Mouse (Mus musculus) CH12.LX (cell line): ENCODE measurements around the gene Spata18. TPM values are rescaled to one million over a fixed set of nuclear protein-coding genes. Genes with fewer than 3 reads are reported as not detected.

Source experiments
- DNase-seq: peaks from one replicate; pipeline ENCODE4 v3.0.0-alpha.2; 2013; ENCODE audit errors: extremely low read depth
- H3K27ac ChIP-seq: 2 replicates; pipeline ENCODE4 v1.5.1; 2012; ENCODE audit warnings: low read depth, mild to moderate bottlenecking, control low read depth, moderate library complexity; ENCODE audit not compliant: insufficient read depth
- H3K27me3 ChIP-seq: replicated peaks from 2 replicates; pipeline ENCODE3; 2012; ENCODE audit warnings: inconsistent platforms
- H3K36me3 ChIP-seq, 2 experiments: replicated peaks in 1 of 2; 2 replicates each; pipeline versions ENCODE3 to v1.6.1; 2012; ENCODE audit warnings: inconsistent platforms in 1 of 2, low read length in 1 of 2, mild to moderate bottlenecking in 1 of 2, mixed read lengths in 1 of 2, moderate library complexity in 1 of 2; ENCODE audit not compliant: control insufficient read depth in 1 of 2, insufficient read depth in 1 of 2
- H3K4me1 ChIP-seq, 2 experiments: 2 replicates each; pipeline ENCODE4 v1.6.1; 2012; ENCODE audit warnings: inconsistent platforms in 1 of 2, moderate library complexity in 1 of 2; ENCODE audit not compliant: insufficient read depth in 2 of 2, control insufficient read depth in 1 of 2
- H3K4me2 ChIP-seq: 2 replicates; pipeline ENCODE4 v1.6.1; 2012; ENCODE audit warnings: low read depth, mild to moderate bottlenecking, control low read depth; ENCODE audit not compliant: poor library complexity, insufficient read depth, severe bottlenecking
- H3K4me3 ChIP-seq, 3 experiments: fragments of 150-350 bp in 1 of 3; sonication (generic) in 1 of 3; replicated peaks in 1 of 3; 2 replicates each; pipeline versions ENCODE3 to v1.5.1; 2011 to 2012; ENCODE audit warnings: low read depth in 2 of 3, low read length in 2 of 3, mild to moderate bottlenecking in 2 of 3, moderate library complexity in 2 of 3, control low read depth in 1 of 3, improper control_type of control experiment in 1 of 3, inconsistent platforms in 1 of 3, mixed read lengths in 1 of 3; ENCODE audit not compliant: poor library complexity in 1 of 3
- H3K79me2 ChIP-seq: replicated peaks from 2 replicates; pipeline ENCODE4 v1.6.1; 2012; ENCODE audit warnings: mild to moderate bottlenecking, moderate library complexity; ENCODE audit not compliant: control insufficient read depth, poor library complexity, insufficient read depth, severe bottlenecking; ENCODE audit errors: extremely low read depth
- H3K9ac ChIP-seq: 2 replicates; pipeline ENCODE4 v1.6.1; 2012; ENCODE audit warnings: low read depth, mild to moderate bottlenecking, control low read depth, moderate library complexity; ENCODE audit not compliant: insufficient read depth
- H3K9me3 ChIP-seq: replicated peaks from 2 replicates; pipeline ENCODE3; 2012; ENCODE audit warnings: low read length, inconsistent platforms, mixed read lengths
- CHD1 ChIP-seq: IDR thresholded peaks from 2 replicates; pipeline ENCODE4 v1.6.1; 2012; ENCODE audit warnings: low read depth, low read length, improper control_type of control experiment, inconsistent platforms
- CHD2 ChIP-seq: IDR thresholded peaks from 2 replicates; pipeline ENCODE4 v1.6.1; 2011; ENCODE audit warnings: low read length, improper control_type of control experiment
- CTCF ChIP-seq, 2 experiments: IDR thresholded peaks in 1 of 2; conservative IDR thresholded peaks in 1 of 2; 2 replicates each; pipeline ENCODE4 v1.5.1; 2011 to 2012; ENCODE audit warnings: low read depth in 2 of 2, low read length in 2 of 2, improper control_type of control experiment in 1 of 2, inconsistent platforms in 1 of 2, mild to moderate bottlenecking in 1 of 2, moderate library complexity in 1 of 2
- E2F4 ChIP-seq: IDR thresholded peaks from 2 replicates; pipeline ENCODE4 v1.6.1; 2011; ENCODE audit warnings: low read depth, low read length, improper control_type of control experiment; ENCODE audit not compliant: insufficient replicate concordance
- ELF1 ChIP-seq: IDR thresholded peaks from 2 replicates; pipeline ENCODE4 v1.6.1; 2014; ENCODE audit warnings: low read depth, mild to moderate bottlenecking, inconsistent platforms, low read length, improper control_type of control experiment
- ETS1 ChIP-seq: conservative IDR thresholded peaks from 2 replicates; pipeline ENCODE4 v1.6.1; 2012; ENCODE audit warnings: low read depth, mild to moderate bottlenecking, inconsistent platforms, low read length, improper control_type of control experiment, moderate library complexity
- GABPA ChIP-seq: IDR thresholded peaks from 2 replicates; pipeline ENCODE4 v1.6.1; 2012; ENCODE audit warnings: low read depth, low read length, improper control_type of control experiment, inconsistent platforms; ENCODE audit not compliant: insufficient replicate concordance
- HCFC1 ChIP-seq: IDR thresholded peaks from 2 replicates; pipeline ENCODE4 v1.6.1; 2012; ENCODE audit warnings: low read depth, mild to moderate bottlenecking, inconsistent platforms, low read length, improper control_type of control experiment
- IRF4 ChIP-seq: IDR thresholded peaks from 2 replicates; pipeline ENCODE4 v1.6.1; 2014; ENCODE audit warnings: low read depth, mild to moderate bottlenecking, inconsistent platforms, low read length, improper control_type of control experiment
- JUN ChIP-seq: IDR thresholded peaks from 2 replicates; pipeline ENCODE4 v1.6.1; 2011; ENCODE audit warnings: low read depth, mild to moderate bottlenecking, low read length, improper control_type of control experiment, moderate library complexity; ENCODE audit not compliant: insufficient read depth
- JUND ChIP-seq: conservative IDR thresholded peaks from 2 replicates; pipeline ENCODE4 v1.6.1; 2011; ENCODE audit warnings: low read depth, low read length, improper control_type of control experiment
- MAFK ChIP-seq: IDR thresholded peaks from 2 replicates; pipeline ENCODE4 v1.6.1; 2011; ENCODE audit warnings: low read length, improper control_type of control experiment; ENCODE audit not compliant: insufficient replicate concordance
- MAX ChIP-seq: IDR thresholded peaks from 2 replicates; pipeline ENCODE4 v1.6.1; 2011; ENCODE audit warnings: low read length, improper control_type of control experiment
- MAZ ChIP-seq: IDR thresholded peaks from 2 replicates; pipeline ENCODE4 v1.6.1; 2012; ENCODE audit warnings: low read depth, mild to moderate bottlenecking, inconsistent platforms, low read length, improper control_type of control experiment, moderate library complexity
- MEF2A ChIP-seq: IDR thresholded peaks from 2 replicates; pipeline ENCODE4 v1.6.1; 2014; ENCODE audit warnings: low read depth, mild to moderate bottlenecking, inconsistent platforms, low read length, improper control_type of control experiment, borderline replicate concordance
- MYC ChIP-seq: IDR thresholded peaks from 2 replicates; pipeline ENCODE4 v1.6.1; 2011; ENCODE audit warnings: low read depth, mild to moderate bottlenecking, improper control_type of control experiment, low read length
- NELFE ChIP-seq: IDR thresholded peaks from 2 replicates; pipeline ENCODE4 v1.6.1; 2011; ENCODE audit warnings: low read depth, low read length, improper control_type of control experiment
- NRF1 ChIP-seq: IDR thresholded peaks from 2 replicates; pipeline ENCODE4 v1.6.1; 2014; ENCODE audit warnings: low read depth, mild to moderate bottlenecking, inconsistent platforms, low read length, improper control_type of control experiment, moderate library complexity
- PAX5 ChIP-seq: IDR thresholded peaks from 2 replicates; pipeline ENCODE4 v1.6.1; 2012; ENCODE audit warnings: low read length, inconsistent platforms, mixed read lengths
- RAD21 ChIP-seq: IDR thresholded peaks from 2 replicates; pipeline ENCODE4 v1.6.1; 2011; ENCODE audit warnings: low read depth, mild to moderate bottlenecking, low read length, improper control_type of control experiment, moderate library complexity
- SIN3A ChIP-seq: IDR thresholded peaks from 2 replicates; pipeline ENCODE4 v1.6.1; 2012; ENCODE audit warnings: low read length, improper control_type of control experiment, inconsistent platforms
- SMC3 ChIP-seq: IDR thresholded peaks from 2 replicates; pipeline ENCODE4 v1.6.1; 2011; ENCODE audit warnings: low read depth, low read length, improper control_type of control experiment
- UBTF ChIP-seq: IDR thresholded peaks from 2 replicates; pipeline ENCODE4 v1.6.1; 2012; ENCODE audit warnings: low read depth, mild to moderate bottlenecking, inconsistent platforms, low read length, improper control_type of control experiment, moderate library complexity
- ZKSCAN1 ChIP-seq: IDR thresholded peaks from 2 replicates; pipeline ENCODE4 v1.6.1; 2012; ENCODE audit warnings: low read depth, inconsistent platforms, low read length, improper control_type of control experiment, borderline replicate concordance
- ZNF384 ChIP-seq: IDR thresholded peaks from 2 replicates; pipeline ENCODE4 v1.6.1; 2012; ENCODE audit warnings: low read depth, low read length, improper control_type of control experiment, inconsistent platforms
- dilution Hi-C: fragments of 300-500 bp; cut with MboI; formaldehyde crosslinking; loops from 2 replicates; pipeline ENCODE4 v1.14.3; 2020; ENCODE audit warnings: low sequenced_read_pairs; ENCODE audit not compliant: extremely low pct_unique_long_range_greater_than_20kb, extremely low pct_ligation_motif_present
- in situ Hi-C: fragments of 300-500 bp; cut with MboI; formaldehyde crosslinking; loops from 3 replicates; pipeline ENCODE4 v1.14.3; 2019; ENCODE audit warnings: low sequenced_read_pairs, low pct_ligation_motif_present, low pct_unique_long_range_greater_than_20kb, mixed read lengths
- polyA plus RNA-seq: library from polyadenylated mRNA; unstranded; fragments of >175 nt; gene quantifications from 2 replicates; pipeline ENCODE4 v1.2.1, GENCODE M21; 2012; ENCODE audit warnings: low read depth; ENCODE audit not compliant: insufficient read length
- total RNA-seq, 2 experiments: library from RNA; depleted of rRNA; stranded (reverse); fragments of 300-350 nt in 1 of 2; fragments of >200 nt in 1 of 2; gene quantifications; 2 replicates each; pipeline ENCODE4 v1.2.3; 2012 to 2014

The Spata18 gene
- total and polyA plus RNA-seq, 3 experiments = not detected

DNA sequence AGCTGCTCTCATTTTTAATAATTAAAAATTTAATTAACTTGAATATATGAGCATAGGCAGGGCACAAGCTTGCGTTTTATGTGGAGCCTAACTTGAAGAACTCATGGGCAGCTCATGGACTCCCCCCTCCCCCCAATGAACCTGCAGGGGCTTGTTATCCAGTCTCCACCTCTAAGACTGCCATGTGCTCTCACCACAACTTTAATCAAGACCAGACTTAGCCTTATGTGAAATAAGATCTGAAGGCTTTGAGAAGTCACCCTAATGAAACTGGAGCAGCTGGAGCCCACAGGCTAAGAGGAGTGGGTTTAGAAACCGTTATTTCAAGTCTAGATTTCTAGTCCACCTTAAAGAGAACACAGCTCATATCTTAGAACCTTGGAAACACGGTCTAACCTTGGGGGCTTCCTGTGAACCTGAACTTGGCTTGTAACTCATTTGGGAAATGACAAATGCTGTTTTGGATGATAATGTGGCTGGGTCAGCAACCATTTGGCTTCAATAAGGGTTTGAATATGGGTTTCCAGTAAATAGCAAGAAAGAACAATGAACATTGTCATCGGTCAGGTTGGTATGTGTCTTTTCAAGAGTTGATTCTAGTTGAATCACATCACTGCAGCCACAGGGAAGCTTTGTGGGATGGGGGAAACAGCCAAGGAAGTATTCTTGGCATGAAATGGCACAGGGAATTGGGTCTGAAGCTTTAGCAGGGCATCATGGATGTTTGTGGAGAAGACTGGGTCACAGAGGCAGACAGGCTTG is 43.3 kb downstream of the Spata18 start:
- no peaks in the 10 kb centered on the region for H3K9me3 ChIP-seq
- no peak overlapping the region for H3K27ac ChIP-seq
- H3K9ac ChIP-seq = no peak overlapping the region
- no peak overlapping the region for H3K4me3 ChIP-seq
- no peak for DNase-seq
- no peaks in the 10 kb centered on the region; a peak in 1 of 4 replicates for H3K4me1 ChIP-seq
- in situ Hi-C loops (no loop called here), dilution Hi-C loops (no loop called here)
- H3K27me3 ChIP-seq = no peaks in the 10 kb centered on the region
- no peak overlapping the region for H3K4me2 ChIP-seq
- TF ChIP-seq IRF4 = no peak
- TF ChIP-seq NRF1 = no peak
- TF ChIP-seq NELFE = no peak
- TF ChIP-seq UBTF = no peak
- no peak for TF ChIP-seq RAD21
- no peak for TF ChIP-seq HCFC1
- TF ChIP-seq CHD1 = no peak
- no peak for TF ChIP-seq ZNF384
- no peak for TF ChIP-seq PAX5
- TF ChIP-seq MAZ = no peak
- TF ChIP-seq JUN = no peak
- TF ChIP-seq ELF1 = no peak
- TF ChIP-seq GABPA = no peak
- no peak for TF ChIP-seq CTCF (conservative IDR thresholded peaks at IDR 0.05 in 1 of 2, IDR thresholded peaks at IDR 0.05 in 1 of 2; ENCODE audit: low read depth in 2 of 2, low read length in 2 of 2)
- no peak for TF ChIP-seq SIN3A
- no peaks in the 10 kb centered on the region for H3K79me2 ChIP-seq
- H3K36me3 ChIP-seq = no peaks in the 10 kb centered on the region

- no peak overlapping the region for H3K27ac ChIP-seq
- peaks cover 0 to 3% of the 10 kb centered on the region in 2 experiments; a peak in 1 of 4 replicates for H3K4me1 ChIP-seq
- no peak overlapping the region for H3K9ac ChIP-seq
- no peak for DNase-seq
- H3K4me2 ChIP-seq = no peak overlapping the region
- no peaks in the 10 kb centered on the region for H3K36me3 ChIP-seq
- H3K9me3 ChIP-seq = no peaks in the 10 kb centered on the region
- no peak for TF ChIP-seq RAD21
- TF ChIP-seq ETS1 = no peak
- TF ChIP-seq CHD2 = no peak
- no peak for TF ChIP-seq IRF4
- TF ChIP-seq MYC = no peak
- no peak for TF ChIP-seq CTCF (conservative IDR thresholded peaks at IDR 0.05 in 1 of 2, IDR thresholded peaks at IDR 0.05 in 1 of 2; ENCODE audit: low read depth in 2 of 2, low read length in 2 of 2)
- TF ChIP-seq NRF1 = no peak
- TF ChIP-seq MEF2A = no peak
- no peak for TF ChIP-seq SMC3
- TF ChIP-seq JUND = no peak
- TF ChIP-seq MAFK = no peak
- no peak for TF ChIP-seq ZKSCAN1
- no peak for TF ChIP-seq MAZ
- no peak for TF ChIP-seq E2F4
- TF ChIP-seq ZNF384 = no peak
- TF ChIP-seq PAX5 = no peak
- TF ChIP-seq MAX = no peak
- no peaks in the 10 kb centered on the region for H3K27me3 ChIP-seq
- in situ Hi-C loops = no loop called here
- dilution Hi-C loops = no loop called here
- H3K79me2 ChIP-seq = no peaks in the 10 kb centered on the region
- H3K4me3 ChIP-seq = no peak overlapping the region
Measured at GRCm38 (mm10) chr5:73697700-73698099, 46.5 kb downstream of the Spata18 start.
